Mouse (Mus musculus) thymus, adult 18-20 months (tissue): ENCODE measurements around the gene Cerk.
"Not testable (repeated sequence)": the region's sequence is repeated elsewhere in the genome, so short reads cannot be mapped to it uniquely, and the experiment has no call there.

Experiments used
- DNase-seq, 2 experiments: peaks; one replicate each; pipeline ENCODE4 v3.0.0; 2022; ENCODE audit warnings: mixed read lengths in 2 of 2

Gene Cerk

GRCm38 (mm10) chr15:86180427-86180826, 5.5 kb downstream of the Cerk start:
- DNase-seq: peak in 1 of 2 experiments; percentile 38

- no peak for DNase-seq
Observed at GRCm38 (mm10) chr15:86178594-86178993, 7.3 kb downstream of the Cerk start.

- peak; percentile 19 to 32 for DNase-seq
Observed at GRCm38 (mm10) chr15:86177703-86178251, 8.2 kb downstream of the Cerk start.

- no peak for DNase-seq
Observed at GRCm38 (mm10) chr15:86176771-86177702, 8.9 kb downstream of the Cerk start.

- no peak for DNase-seq
Observed at GRCm38 (mm10) chr15:86176166-86176565, 9.8 kb downstream of the Cerk start.

GRCm38 (mm10) chr15:86175253-86176050, 10.5 kb downstream of the Cerk start:
- DNase-seq: peak in 1 of 2 experiments; percentile 58

GRCm38 (mm10) chr15:86173136-86173985, 12.6 kb downstream of the Cerk start:
- DNase-seq: peak; percentile 59 to 78

GRCm38 (mm10) chr15:86172526-86172925, 13.4 kb downstream of the Cerk start:
- peak in 1 of 2 experiments; percentile 66 for DNase-seq

GRCm38 (mm10) chr15:86172124-86172523, 13.8 kb downstream of the Cerk start:
- no peak for DNase-seq

GRCm38 (mm10) chr15:86171316-86171715, 14.6 kb downstream of the Cerk start:
- DNase-seq: peak; percentile 55 to 69

GRCm38 (mm10) chr15:86169817-86170110, 16.2 kb downstream of the Cerk start:
- DNase-seq: no peak

- peak in 1 of 2 experiments; percentile 30 for DNase-seq
Observed at GRCm38 (mm10) chr15:86168941-86169816, 16.8 kb downstream of the Cerk start.

GRCm38 (mm10) chr15:86168505-86168867, 17.5 kb downstream of the Cerk start:
- DNase-seq: peak in 1 of 2 experiments; percentile 55

- DNase-seq: peak in 1 of 2 experiments; percentile 62
Observed at GRCm38 (mm10) chr15:86167787-86168504, 18.0 kb downstream of the Cerk start.

GRCm38 (mm10) chr15:86167032-86167655, 18.8 kb downstream of the Cerk start:
- DNase-seq: no peak

- DNase-seq: no peak
Observed at GRCm38 (mm10) chr15:86165811-86166590, 19.9 kb downstream of the Cerk start.

- no peak for DNase-seq
Observed at GRCm38 (mm10) chr15:86164718-86165345, 21.1 kb downstream of the Cerk start.

- not testable (repeated sequence) for DNase-seq
Observed at GRCm38 (mm10) chr15:86161800-86162199, 24.1 kb downstream of the Cerk start.

GRCm38 (mm10) chr15:86160906-86161305, 25.0 kb downstream of the Cerk start:
- DNase-seq: no peak
